Mouse (Mus musculus) erythroblast, embryonic 14.5 days (primary cell): ENCODE data around the gene 9230102O04Rik.

Experiments
- GATA1 ChIP-seq: IDR thresholded peaks from 2 replicates; pipeline ENCODE4 v1.6.1; 2012; ENCODE audit warnings: low read length, inconsistent platforms, mixed read lengths
- TAL1 ChIP-seq: IDR thresholded peaks from 3 replicates; pipeline ENCODE4 v1.6.1; 2012; ENCODE audit warnings: low read length, inconsistent platforms, mixed read lengths

- TF ChIP-seq GATA1 (no peak), TAL1 (no peak)
Observed at GRCm38 (mm10) chr2:9883803-9884532, 5.4 kb downstream of the 9230102O04Rik start.
